Mouse (Mus musculus) liver, embryonic 16.5 days (tissue): ENCODE measurements around the gene Mrap2. TPM values are rescaled to one million over a fixed set of nuclear protein-coding genes. Genes with fewer than 3 reads are reported as not detected.

Source experiments
- ATAC-seq: fragments of 200-750 bp; cut with Nextera tagmentation; 2 replicates; pipeline ENCODE4 v1.8.0; 2017; ENCODE audit warnings: low read depth, mild to moderate bottlenecking, moderate number of reproducible peaks, moderate library complexity
- H3K27ac ChIP-seq: fragments of 300-500 bp; sonication (generic); 2 replicates; pipeline ENCODE4 v1.5.1; 2014; ENCODE audit warnings: mild to moderate bottlenecking, low read length
- H3K27me3 ChIP-seq: fragments of 300-500 bp; sonication (generic); 2 replicates; pipeline ENCODE4 v1.6.1; 2014; ENCODE audit warnings: low read depth, low read length, mixed read lengths; ENCODE audit not compliant: control insufficient read depth, insufficient read depth
- H3K36me3 ChIP-seq: fragments of 300-500 bp; sonication (generic); 2 replicates; pipeline ENCODE4 v1.6.1; 2014; ENCODE audit warnings: mild to moderate bottlenecking; ENCODE audit not compliant: control insufficient read depth, insufficient read depth
- H3K4me1 ChIP-seq: fragments of 300-500 bp; sonication (generic); 2 replicates; pipeline ENCODE4 v1.6.1; 2014; ENCODE audit warnings: low read depth, low read length, mixed read lengths; ENCODE audit not compliant: control insufficient read depth
- H3K4me2 ChIP-seq: fragments of 300-500 bp; sonication (generic); 2 replicates; pipeline ENCODE4 v1.6.1; 2014; ENCODE audit warnings: low read depth, low read length, mixed read lengths
- H3K4me3 ChIP-seq: fragments of 300-500 bp; sonication (generic); 2 replicates; pipeline ENCODE4 v1.5.1; 2014; ENCODE audit warnings: low read depth, mild to moderate bottlenecking, low read length
- H3K9ac ChIP-seq: fragments of 300-500 bp; sonication (generic); 2 replicates; pipeline ENCODE4 v1.6.1; 2014; ENCODE audit warnings: low read depth, low read length
- H3K9me3 ChIP-seq: fragments of 300-500 bp; sonication (generic); replicated peaks from 2 replicates; pipeline ENCODE4 v1.6.1; 2016; ENCODE audit warnings: low read length; ENCODE audit not compliant: control insufficient read depth
- WGBS: fragments of 180-500 bp; shearing (Covaris S2); extraction: QIAGEN DNeasy Blood & Tissue Kit; methylation state at CpG from one replicate; pipeline ENCODE4 v1.1.7; 2014; ENCODE audit not compliant: insufficient replicate concordance; 5-methylcytosine and 5-hydroxymethylcytosine counted together
- polyA plus RNA-seq: library from polyadenylated mRNA; unstranded; fragments of >200 nt; fragmentation: Nextera tagmentation; extraction: Ambion mirVana; gene quantifications from 2 replicates; pipeline ENCODE4 v1.2.1, GENCODE M21; 2015

The Mrap2 gene
- polyA plus RNA-seq, 1 experiment from 2014 or later, result not detected

GRCm38 (mm10) chr9:87143076-87143475 lies 1.0 kb upstream of the Mrap2 start:
- Histone ChIP-seq H3K27ac (no peak overlapping the region), H3K4me2 (no peak overlapping the region), H3K27me3 (peaks cover 22% of the 10 kb centered on the region), H3K36me3 (no peaks in the 10 kb centered on the region), H3K9ac (no peak overlapping the region), H3K4me1 (no peaks in the 10 kb centered on the region; the same call in 1 of the 2 replicates), H3K9me3 (no peaks in the 10 kb centered on the region), H3K4me3 (no peak overlapping the region)
- ATAC-seq, result no peak
- 46% methylated on average over 3 of the region's 3 CpGs for WGBS

GRCm38 (mm10) chr9:87144532-87144931 lies 426 bp downstream of the Mrap2 start:
- Histone ChIP-seq H3K27me3 (peaks cover 22% of the 10 kb centered on the region), H3K4me3 (no peak overlapping the region), H3K9me3 (no peaks in the 10 kb centered on the region), H3K36me3 (no peaks in the 10 kb centered on the region), H3K27ac (no peak overlapping the region), H3K4me2 (0 out of 2 replicates have a peak overlapping the region, but pooled peaks have one; percentile 13), H3K4me1 (no peaks in the 10 kb centered on the region; the same call in 1 of the 2 replicates), H3K9ac (no peak overlapping the region)
- 4% methylated on average over 19 of the region's 19 CpGs for WGBS
- ATAC-seq, result no peak

- no peak overlapping the region for H3K4me2 ChIP-seq
- H3K4me1 ChIP-seq, result no peaks in the 10 kb centered on the region; the same call in 1 of the 2 replicates
- no peak for ATAC-seq
- no peak overlapping the region for H3K9ac ChIP-seq
- 4% methylated on average over 15 of the region's 15 CpGs for WGBS
- no peak overlapping the region for H3K4me3 ChIP-seq
- peaks cover 22% of the 10 kb centered on the region for H3K27me3 ChIP-seq
- H3K27ac ChIP-seq, result no peak overlapping the region
- no peaks in the 10 kb centered on the region for H3K36me3 ChIP-seq
- no peaks in the 10 kb centered on the region for H3K9me3 ChIP-seq
These were observed 1.1 kb downstream of the Mrap2 start for GRCm38 (mm10) chr9:87145180-87145579.

GRCm38 (mm10) chr9:87145671-87146070 lies 1.6 kb downstream of the Mrap2 start:
- Histone ChIP-seq H3K9me3 (no peaks in the 10 kb centered on the region), H3K27me3 (peaks cover 22% of the 10 kb centered on the region), H3K36me3 (no peaks in the 10 kb centered on the region), H3K9ac (no peak overlapping the region), H3K4me2 (no peak overlapping the region), H3K4me1 (no peaks in the 10 kb centered on the region; the same call in 1 of the 2 replicates), H3K4me3 (no peak overlapping the region), H3K27ac (no peak overlapping the region)
- no peak for ATAC-seq
- 24% methylated on average over 11 of the region's 11 CpGs for WGBS

GRCm38 (mm10) chr9:87146400-87146799 lies 2.3 kb downstream of the Mrap2 start:
- H3K27me3 ChIP-seq, result peaks cover 22% of the 10 kb centered on the region
- H3K4me1 ChIP-seq, result no peaks in the 10 kb centered on the region; the same call in 1 of the 2 replicates
- no peak overlapping the region for H3K9ac ChIP-seq
- ATAC-seq, result no peak
- H3K27ac ChIP-seq, result no peak overlapping the region
- no peaks in the 10 kb centered on the region for H3K36me3 ChIP-seq
- H3K4me2 ChIP-seq, result no peak overlapping the region
- no peaks in the 10 kb centered on the region for H3K9me3 ChIP-seq
- WGBS, result 61% methylated on average over 4 of the region's 4 CpGs
- no peak overlapping the region for H3K4me3 ChIP-seq

- no peak overlapping the region for H3K9ac ChIP-seq
- no peak overlapping the region for H3K4me2 ChIP-seq
- H3K4me3 ChIP-seq, result no peak overlapping the region
- no peak overlapping the region for H3K27ac ChIP-seq
- no peaks in the 10 kb centered on the region for H3K9me3 ChIP-seq
- peaks cover 22% of the 10 kb centered on the region for H3K27me3 ChIP-seq
- no peak for ATAC-seq
- no peaks in the 10 kb centered on the region; the same call in 1 of the 2 replicates for H3K4me1 ChIP-seq
- H3K36me3 ChIP-seq, result no peaks in the 10 kb centered on the region
- WGBS, result 47% methylated on average over 2 of the region's 2 CpGs
These were observed 3.8 kb downstream of the Mrap2 start for GRCm38 (mm10) chr9:87147927-87148326.

GRCm38 (mm10) chr9:87152641-87153325 lies 8.7 kb downstream of the Mrap2 start:
- no peak for ATAC-seq
- Histone ChIP-seq H3K36me3 (no peaks in the 10 kb centered on the region), H3K9ac (no peak overlapping the region), H3K4me3 (no peak overlapping the region), H3K27me3 (no peaks in the 10 kb centered on the region), H3K27ac (no peak overlapping the region), H3K4me1 (no peaks in the 10 kb centered on the region), H3K4me2 (no peak overlapping the region), H3K9me3 (no peaks in the 10 kb centered on the region)
- 68% methylated on average over 1 of the region's 1 CpGs for WGBS

GRCm38 (mm10) chr9:87162559-87162958 lies 18.5 kb downstream of the Mrap2 start:
- WGBS, result 63% methylated on average over 4 of the region's 4 CpGs
- Histone ChIP-seq H3K4me3 (no peak overlapping the region), H3K36me3 (no peaks in the 10 kb centered on the region), H3K27me3 (no peaks in the 10 kb centered on the region), H3K27ac (no peak overlapping the region), H3K4me2 (no peak overlapping the region), H3K4me1 (no peaks in the 10 kb centered on the region), H3K9me3 (no peaks in the 10 kb centered on the region), H3K9ac (no peak overlapping the region)
- ATAC-seq, result no peak

- Histone ChIP-seq H3K9ac (no peak overlapping the region), H3K27me3 (no peaks in the 10 kb centered on the region), H3K36me3 (no peaks in the 10 kb centered on the region), H3K4me2 (no peak overlapping the region), H3K27ac (no peak overlapping the region), H3K4me1 (no peaks in the 10 kb centered on the region), H3K4me3 (no peak overlapping the region), H3K9me3 (no peaks in the 10 kb centered on the region)
- ATAC-seq, result no peak
- WGBS, result 66% methylated on average over 9 of the region's 9 CpGs
These were observed 23.1 kb downstream of the Mrap2 start for GRCm38 (mm10) chr9:87167001-87167830.
